Mouse (Mus musculus): ENCODE measurements around the gene Cap1. TPM values are rescaled to one million over a fixed set of nuclear protein-coding genes. Genes with fewer than 3 reads are reported as not detected.

Cap1 gene
- polyA plus RNA-seq, 1 experiment = 346 TPM

DNA sequence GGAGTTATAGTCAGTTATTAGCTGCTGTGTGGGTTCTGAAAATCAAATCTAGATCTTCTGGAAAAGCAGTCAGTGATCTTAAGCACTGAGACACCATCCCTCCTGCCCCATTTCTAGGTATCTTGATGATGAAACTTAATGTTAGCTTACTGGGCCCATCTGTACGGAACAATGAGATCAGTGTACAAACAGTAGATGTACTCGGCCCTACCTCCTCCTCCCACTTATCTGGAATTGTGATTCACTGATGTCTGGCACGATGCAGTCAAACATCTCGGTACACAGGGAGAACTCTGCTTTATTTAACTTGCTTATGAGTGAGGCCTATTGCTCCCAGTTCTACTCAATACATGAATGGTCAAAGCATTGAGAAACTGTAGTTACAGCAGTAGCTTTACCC is 30.1 kb upstream of the Cap1 start:
- H3K4me3 ChIP-seq (replicated peaks; ENCODE audit: control insufficient read depth, low read depth, low read length) = no peak overlapping the region
- TF ChIP-seq POLR2A (IDR thresholded peaks at IDR 0.05; ENCODE audit: borderline replicate concordance, control insufficient read depth, low read depth, low read length) (no peak), CTCF (IDR thresholded peaks at IDR 0.05; ENCODE audit: control insufficient read depth, insufficient read depth, low read length) (no peak)
- H3K4me1 ChIP-seq (ENCODE audit: control insufficient read depth, insufficient read depth, low read length) = no peaks in the 10 kb centered on the region
- H3K27ac ChIP-seq (ENCODE audit: control insufficient read depth, insufficient read depth, low read depth, low read length, poor library complexity) = no peak overlapping the region
- WGBS = 76% methylated on average over 4 of the region's 4 CpGs

DNA sequence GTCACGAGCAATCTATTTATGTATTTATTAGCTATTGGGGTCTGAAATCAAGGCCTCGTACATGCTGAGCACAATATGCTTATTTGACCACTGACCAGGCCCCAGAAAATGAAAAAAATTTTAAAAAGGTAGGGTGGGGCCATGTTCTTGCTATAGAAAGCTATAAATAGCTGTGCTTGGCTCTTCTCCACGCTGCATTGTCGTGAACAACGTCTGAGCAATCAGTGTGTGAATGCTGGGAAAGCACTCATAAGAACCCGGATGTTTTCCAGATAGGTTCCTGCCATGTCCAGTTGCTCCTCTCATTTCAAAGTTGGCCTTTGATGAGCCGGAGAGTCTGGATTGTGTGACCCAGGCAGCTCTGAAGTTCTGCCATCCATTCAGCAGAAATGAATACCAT is 28.3 kb upstream of the Cap1 start:
- H3K27ac ChIP-seq (ENCODE audit: control insufficient read depth, insufficient read depth, low read depth, low read length, poor library complexity) = no peak overlapping the region
- WGBS = 82% methylated on average over 7 of the region's 7 CpGs
- H3K4me3 ChIP-seq (replicated peaks; ENCODE audit: control insufficient read depth, low read depth, low read length) = no peak overlapping the region
- no peaks in the 10 kb centered on the region for H3K4me1 ChIP-seq (ENCODE audit: control insufficient read depth, insufficient read depth, low read length)
- TF ChIP-seq POLR2A (IDR thresholded peaks at IDR 0.05; ENCODE audit: borderline replicate concordance, control insufficient read depth, low read depth, low read length) = no peak
- TF ChIP-seq CTCF (IDR thresholded peaks at IDR 0.05; ENCODE audit: control insufficient read depth, insufficient read depth, low read length) = no peak

DNA sequence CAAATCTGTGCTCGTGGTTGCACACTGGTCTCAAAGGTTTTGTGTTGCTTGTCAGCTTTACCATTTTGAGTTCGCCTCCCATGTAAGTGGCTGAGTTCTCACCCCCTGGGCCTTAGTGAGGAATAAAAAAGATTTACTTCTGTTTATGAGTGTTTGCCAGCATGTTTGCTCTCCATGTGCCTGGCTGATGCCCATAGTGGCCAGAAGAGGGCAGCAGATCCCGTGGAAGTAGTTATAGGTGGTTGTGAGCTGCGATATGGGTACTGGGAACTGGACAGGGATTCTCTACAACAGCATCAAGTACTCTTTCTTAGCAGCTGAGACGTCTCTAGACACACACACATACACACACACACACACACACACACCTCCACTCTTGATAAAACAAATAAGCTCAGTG is 26.8 kb upstream of the Cap1 start:
- Histone ChIP-seq H3K27ac (ENCODE audit: control insufficient read depth, insufficient read depth, low read depth, low read length, poor library complexity) (no peak overlapping the region), H3K4me1 (ENCODE audit: control insufficient read depth, insufficient read depth, low read length) (no peaks in the 10 kb centered on the region), H3K4me3 (replicated peaks; ENCODE audit: control insufficient read depth, low read depth, low read length) (no peak overlapping the region)
- 68% methylated on average over 5 of the region's 5 CpGs for WGBS
- TF ChIP-seq POLR2A (IDR thresholded peaks at IDR 0.05; ENCODE audit: borderline replicate concordance, control insufficient read depth, low read depth, low read length) (no peak), CTCF (IDR thresholded peaks at IDR 0.05; ENCODE audit: control insufficient read depth, insufficient read depth, low read length) (peak; percentile 68)

DNA sequence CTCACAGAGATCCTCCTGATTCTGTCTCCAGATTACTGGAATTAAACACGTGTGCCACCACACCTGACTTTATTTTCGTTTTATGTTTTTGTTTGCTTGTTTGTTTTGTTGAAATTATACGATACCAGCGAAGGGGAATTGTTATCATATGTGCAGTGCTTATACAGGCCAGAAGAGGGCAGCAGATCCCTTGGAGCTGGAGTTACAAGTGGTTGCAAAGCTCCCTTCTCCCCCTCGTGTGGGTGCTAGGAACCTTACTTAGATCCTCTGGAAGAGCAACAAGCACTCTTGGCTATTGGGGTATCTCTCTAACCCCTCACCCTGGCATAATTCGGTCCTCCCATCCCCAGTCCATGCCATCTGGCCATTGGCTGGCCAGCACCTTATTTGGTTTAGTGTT is 24.7 kb upstream of the Cap1 start:
- TF ChIP-seq CTCF (IDR thresholded peaks at IDR 0.05; ENCODE audit: control insufficient read depth, insufficient read depth, low read length) (peak; percentile 69; the same call in 1 of the 2 replicates), POLR2A (IDR thresholded peaks at IDR 0.05; ENCODE audit: borderline replicate concordance, control insufficient read depth, low read depth, low read length) (no peak)
- no peak overlapping the region for H3K4me3 ChIP-seq (replicated peaks; ENCODE audit: control insufficient read depth, low read depth, low read length)
- WGBS = 61% methylated on average over 6 of the region's 6 CpGs
- H3K27ac ChIP-seq (ENCODE audit: control insufficient read depth, insufficient read depth, low read depth, low read length, poor library complexity) = no peak overlapping the region
- no peaks in the 10 kb centered on the region for H3K4me1 ChIP-seq (ENCODE audit: control insufficient read depth, insufficient read depth, low read length)

DNA sequence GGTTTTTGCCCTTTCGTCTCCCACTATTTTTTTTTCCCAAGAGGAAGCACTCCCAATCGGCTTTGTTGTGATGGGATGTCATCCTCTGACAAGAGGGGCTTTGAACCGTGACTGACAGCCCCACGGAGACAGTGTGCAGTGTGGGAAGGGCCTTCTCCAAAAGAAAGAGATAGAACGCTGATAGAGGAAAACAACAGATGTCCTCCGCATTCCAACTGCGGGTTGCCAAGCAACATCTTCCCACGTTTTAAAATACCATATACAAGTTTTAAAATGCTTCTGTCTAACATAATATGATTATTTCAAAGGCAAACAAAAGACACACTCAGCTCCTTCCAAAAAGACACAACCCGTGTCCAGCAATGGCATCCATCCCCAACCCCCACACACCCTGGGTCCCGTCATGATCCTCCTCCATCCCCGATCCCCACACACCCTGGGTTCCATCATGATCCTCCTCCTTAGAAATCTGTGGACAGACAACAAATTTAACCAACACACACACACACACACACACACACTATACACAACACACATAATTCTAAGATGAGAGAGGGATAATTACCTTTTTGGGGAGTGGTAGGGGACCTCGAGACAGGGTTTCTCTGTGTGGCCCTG is 23.8 kb upstream of the Cap1 start:
- TF ChIP-seq POLR2A (IDR thresholded peaks at IDR 0.05; ENCODE audit: borderline replicate concordance, control insufficient read depth, low read depth, low read length) (no peak), CTCF (IDR thresholded peaks at IDR 0.05; ENCODE audit: control insufficient read depth, insufficient read depth, low read length) (no peak)
- WGBS = 83% methylated on average over 12 of the region's 12 CpGs
- Histone ChIP-seq H3K4me3 (replicated peaks; ENCODE audit: control insufficient read depth, low read depth, low read length) (no peak overlapping the region), H3K27ac (ENCODE audit: control insufficient read depth, insufficient read depth, low read depth, low read length, poor library complexity) (no peak overlapping the region), H3K4me1 (ENCODE audit: control insufficient read depth, insufficient read depth, low read length) (no peaks in the 10 kb centered on the region)

DNA sequence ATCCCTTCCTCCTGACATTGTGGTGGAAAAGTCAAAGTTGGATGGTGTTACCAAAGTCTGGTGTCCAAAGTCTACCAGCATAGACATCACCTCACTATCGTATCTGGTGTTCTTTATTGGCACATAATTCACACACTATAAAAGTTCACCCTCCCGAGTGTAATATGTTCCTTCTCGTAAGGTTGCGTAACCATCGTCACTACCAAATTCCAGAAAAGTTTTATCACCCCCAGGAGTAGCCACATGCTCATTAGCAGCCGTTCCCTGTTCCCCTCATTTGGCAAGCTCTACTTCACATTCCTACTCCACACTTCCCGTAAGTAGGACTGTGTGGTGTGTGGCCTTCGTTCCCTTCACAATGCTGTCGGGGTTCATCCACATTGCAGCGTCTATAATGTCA is 19.5 kb upstream of the Cap1 start:
- TF ChIP-seq CTCF (IDR thresholded peaks at IDR 0.05; ENCODE audit: control insufficient read depth, insufficient read depth, low read length) (no peak), POLR2A (IDR thresholded peaks at IDR 0.05; ENCODE audit: borderline replicate concordance, control insufficient read depth, low read depth, low read length) (no peak)
- Histone ChIP-seq H3K4me3 (replicated peaks; ENCODE audit: control insufficient read depth, low read depth, low read length) (no peak overlapping the region), H3K27ac (ENCODE audit: control insufficient read depth, insufficient read depth, low read depth, low read length, poor library complexity) (no peak overlapping the region), H3K4me1 (ENCODE audit: control insufficient read depth, insufficient read depth, low read length) (no peaks in the 10 kb centered on the region; the same call in 1 of the 2 replicates)
- WGBS = 71% methylated on average over 10 of the region's 10 CpGs

DNA sequence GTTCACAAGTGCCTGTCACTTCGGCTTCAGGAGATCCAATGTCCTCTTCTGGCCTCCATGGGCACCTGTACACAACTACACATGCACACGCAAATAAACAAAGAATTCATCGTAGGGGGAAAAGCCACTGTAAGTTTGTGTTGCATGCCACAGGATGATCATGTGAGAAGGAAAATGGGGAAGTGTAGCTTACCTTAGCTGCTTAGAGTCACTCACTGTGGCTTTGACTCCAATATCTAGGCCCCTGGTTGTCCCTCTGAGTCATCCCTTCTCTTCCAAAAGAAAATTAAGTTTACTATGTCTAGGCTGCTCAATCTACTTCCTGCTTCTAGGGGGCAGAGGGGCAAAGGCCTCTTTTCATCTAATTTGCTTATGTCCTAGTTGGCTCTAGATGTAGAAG is 17.9 kb upstream of the Cap1 start:
- Histone ChIP-seq H3K4me1 (ENCODE audit: control insufficient read depth, insufficient read depth, low read length) (no peaks in the 10 kb centered on the region; the same call in 1 of the 2 replicates), H3K4me3 (replicated peaks; ENCODE audit: control insufficient read depth, low read depth, low read length) (no peak overlapping the region), H3K27ac (ENCODE audit: control insufficient read depth, insufficient read depth, low read depth, low read length, poor library complexity) (no peak overlapping the region)
- 52% methylated on average over 3 of the region's 3 CpGs for WGBS
- TF ChIP-seq POLR2A (IDR thresholded peaks at IDR 0.05; ENCODE audit: borderline replicate concordance, control insufficient read depth, low read depth, low read length) (no peak), CTCF (IDR thresholded peaks at IDR 0.05; ENCODE audit: control insufficient read depth, insufficient read depth, low read length) (no peak)

DNA sequence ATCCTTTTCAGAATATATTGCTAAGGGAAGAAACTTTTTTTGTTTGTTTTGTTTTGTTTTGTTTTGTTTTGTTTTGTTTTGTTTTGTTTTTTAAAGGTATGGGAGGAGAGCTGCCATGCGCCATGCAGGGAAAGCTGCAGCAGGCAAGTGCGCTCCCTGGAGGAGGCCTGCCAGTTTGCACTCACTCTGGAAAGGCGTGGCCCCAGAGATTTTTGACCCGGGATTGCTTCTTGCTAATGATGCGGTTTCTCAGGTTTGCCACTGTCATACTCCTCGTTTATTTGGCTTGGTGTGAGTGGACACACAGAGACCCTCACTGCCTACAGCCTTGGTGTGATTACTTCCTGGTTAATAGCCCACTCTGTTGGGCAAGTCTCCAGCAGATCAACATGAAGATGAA is 16.3 kb upstream of the Cap1 start:
- H3K4me3 ChIP-seq (replicated peaks; ENCODE audit: control insufficient read depth, low read depth, low read length) = no peak overlapping the region
- 51% methylated on average over 6 of the region's 6 CpGs for WGBS
- TF ChIP-seq CTCF (IDR thresholded peaks at IDR 0.05; ENCODE audit: control insufficient read depth, insufficient read depth, low read length) (peak; percentile 64), POLR2A (IDR thresholded peaks at IDR 0.05; ENCODE audit: borderline replicate concordance, control insufficient read depth, low read depth, low read length) (no peak)
- no peak overlapping the region for H3K27ac ChIP-seq (ENCODE audit: control insufficient read depth, insufficient read depth, low read depth, low read length, poor library complexity)
- H3K4me1 ChIP-seq (ENCODE audit: control insufficient read depth, insufficient read depth, low read length) = peaks cover 2% of the 10 kb centered on the region; the same call in 1 of the 2 replicates

DNA sequence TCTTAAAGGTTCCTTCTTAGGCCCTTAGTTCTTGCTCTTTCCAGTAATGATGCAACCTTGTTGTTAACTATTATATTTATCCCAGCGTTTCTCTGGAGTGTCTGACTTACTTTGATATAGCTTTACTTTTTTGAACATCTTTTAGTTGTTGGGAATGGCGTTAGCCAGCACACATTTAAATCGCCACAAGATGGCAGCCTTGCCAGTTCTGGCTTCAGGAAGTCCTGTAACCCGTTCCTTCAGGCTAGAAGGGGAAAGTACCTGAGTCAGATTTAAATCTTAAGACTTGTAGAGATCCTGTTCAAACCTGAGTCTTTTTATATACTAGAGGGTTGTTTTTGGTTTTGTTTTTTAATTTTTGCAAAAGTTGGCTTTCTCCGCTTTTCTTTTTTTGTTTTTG is 12.5 kb upstream of the Cap1 start:
- no peak overlapping the region for H3K27ac ChIP-seq (ENCODE audit: control insufficient read depth, insufficient read depth, low read depth, low read length, poor library complexity)
- WGBS = 13% methylated on average over 5 of the region's 5 CpGs

More for the DNA sequence above, 12.5 kb upstream of the Cap1 start:
- TF ChIP-seq CTCF (IDR thresholded peaks at IDR 0.05; ENCODE audit: control insufficient read depth, insufficient read depth, low read length) (peak; percentile 69), POLR2A (IDR thresholded peaks at IDR 0.05; ENCODE audit: borderline replicate concordance, control insufficient read depth, low read depth, low read length) (no peak)
- Histone ChIP-seq H3K4me3 (replicated peaks; ENCODE audit: control insufficient read depth, low read depth, low read length) (no peak overlapping the region), H3K4me1 (ENCODE audit: control insufficient read depth, insufficient read depth, low read length) (peaks cover 3% of the 10 kb centered on the region; the same call in 1 of the 2 replicates)

All from bone marrow, adult 2 months (tissue).